14 mouse cellular contexts compared by ENCODE assay signal in the genomic region with DNA sequence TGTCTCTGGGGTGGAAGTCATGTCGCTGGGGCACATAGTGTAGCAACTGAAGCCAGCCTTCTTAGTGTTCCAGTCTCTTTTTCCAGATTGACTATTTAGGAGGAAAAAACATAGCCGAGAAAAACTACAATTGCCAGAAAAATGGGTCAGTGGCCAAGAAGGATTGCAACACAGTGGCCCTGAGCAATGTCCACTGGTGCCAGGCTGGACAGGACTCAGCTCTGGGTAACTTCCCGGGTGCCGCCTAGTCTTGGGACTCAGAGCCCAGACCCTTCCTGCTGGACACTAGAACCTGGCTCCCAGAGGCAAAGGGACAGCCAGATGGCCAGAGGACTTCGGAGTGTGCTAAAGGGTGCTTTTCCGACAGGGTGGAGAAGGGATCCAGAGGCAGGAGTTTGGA. TPM values are rescaled to one million over a fixed set of nuclear protein-coding genes. Genes with fewer than 3 reads are reported as not detected.
DNase-seq lines count a peak whose midpoint lies in the region; TF ChIP-seq lines count a peak whose summit lies in the region.
"Had no signal": no experiment of that assay in that cellular context is flagged by ENCODE, and none has a peak within 500 bp of the region (broad histone marks: within the 10 kb centered on the region; RNA-seq: fewer than 3 reads in every experiment).

No protein-coding gene starts in this region.

- no peak overlapping the region for H3K9ac ChIP-seq in heart, adult 2 months (ENCODE audit: low read depth, low read length)
- H3K9ac ChIP-seq: liver, embryonic 15.5 days had no signal

- WGBS in heart, adult 2 months, result 69% methylated on average over 6 of the region's 6 CpGs
- WGBS in lung, adult 2 months, result 68% methylated on average over 6 of the region's 6 CpGs

- no peak for TF ChIP-seq EP300 in heart, adult 2 months (IDR thresholded peaks at IDR 0.05; ENCODE audit: insufficient read depth, low read depth, low read length)

- DNase-seq in heart, adult 2 months, result peak; percentile 44 to 55
- no peak for DNase-seq in heart, postnatal 14 days
- peak; percentile 6 to 15 for DNase-seq in lung, adult 18-20 months
- no peak for DNase-seq in lung, adult 2 months
- DNase-seq in adrenal gland, adult 2 months, result peak; percentile 82
- DNase-seq in kidney, postnatal 25 days, result peak; percentile 69 to 90
- DNase-seq in frontal cortex, postnatal 14 days (ENCODE audit: low spot score in 2 of 2), result no peak
- DNase-seq: cerebellum, adult 11-12 months; thymus, postnatal 14 days had no signal

- no peak for TF ChIP-seq POLR2A in heart, adult 2 months (IDR thresholded peaks at IDR 0.05; ENCODE audit: insufficient read depth, low read depth, low read length)
- TF ChIP-seq POLR2A in lung, adult 2 months (IDR thresholded peaks at IDR 0.05; ENCODE audit: borderline replicate concordance, extremely low read depth, low read depth, low read length), result no peak

- intact Hi-C loops in heart, adult 2 months (cut with DNase I), result no loop called here
- intact Hi-C loops in heart, postnatal 14 days (cut with DNase I), result no loop called here

- no peaks in the 10 kb centered on the region for H3K79me2 ChIP-seq in heart, adult 2 months (replicated peaks; ENCODE audit: control insufficient read depth, insufficient read depth, low read length)

- no peaks in the 10 kb centered on the region for H3K36me3 ChIP-seq in heart, adult 2 months (ENCODE audit: control insufficient read depth, insufficient read depth, low read length)
- H3K36me3 ChIP-seq: liver, embryonic 15.5 days had no signal

- H3K27ac ChIP-seq in heart, adult 2 months, result no peak overlapping the region
- H3K27ac ChIP-seq: liver, embryonic 15.5 days had no signal

- H3K4me1 ChIP-seq in heart, adult 2 months (ENCODE audit: control insufficient read depth, insufficient read depth, low read length), result no peaks in the 10 kb centered on the region
- no peaks in the 10 kb centered on the region for H3K4me1 ChIP-seq in lung, adult 2 months (ENCODE audit: control insufficient read depth, insufficient read depth, low read length)
- H3K4me1 ChIP-seq: liver, embryonic 15.5 days; megakaryocyte, embryonic 14.5 days had no signal

- no peak for TF ChIP-seq CTCF in heart, adult 2 months (IDR thresholded peaks at IDR 0.05)
- no peak for TF ChIP-seq CTCF in lung, adult 2 months (IDR thresholded peaks at IDR 0.05; ENCODE audit: insufficient read depth, low read length)

- H3K27me3 ChIP-seq in heart, adult 2 months (ENCODE audit: control insufficient read depth, insufficient read depth, low read length), result no peaks in the 10 kb centered on the region; the same call in 1 of the 2 replicates
- H3K27me3 ChIP-seq: liver, embryonic 15.5 days had no signal

- no peak overlapping the region for H3K4me3 ChIP-seq in heart, adult 2 months
- H3K4me3 ChIP-seq in lung, adult 2 months (replicated peaks; ENCODE audit: extremely low read depth, low read depth, low read length), result no peak overlapping the region
- H3K4me3 ChIP-seq: erythroblast, embryonic 14.5 days; liver, embryonic 15.5 days had no signal

RNA-seq across cellular contexts. Expression of a gene that starts 34.3 kb away (rescaled TPM):
- total RNA-seq in heart, adult 2 months (2021), result not detected
- 0.37 TPM in 1 of 2 replicates, not detected in the other for polyA plus RNA-seq in heart, adult 2 months (2012; rRNA removed)
- not detected for total RNA-seq in heart, postnatal 14 days (2021)
- 0.22 and 0.25 TPM in 2 replicates for polyA plus RNA-seq in lung, adult 2 months (2012; rRNA removed)
- 1 to 10 TPM in 1 of 2 experiments, under 1 TPM in 1; 0.58 to 2.3 TPM for total RNA-seq in adrenal gland, adult 2 months (2021)
- 2.6 and 6.0 TPM in 2 replicates for polyA plus RNA-seq in adrenal gland, adult 2 months (2012; rRNA removed)
- total RNA-seq: neutrophil, adult 5-6 weeks had no signal
- polyA plus RNA-seq: CD4-positive, CD25-positive, alpha-beta regulatory T cell, adult 4 months; erythroblast, embryonic 14.5 days had no signal

Comparison
In these comparisons a context has a peak if more than half of its experiments do, and no peak if none do; other contexts are left out.
1. DNase-seq: peak in heart, adult 2 months (2 of 2), lung, adult 18-20 months (2 of 2), adrenal gland, adult 2 months (single experiment) and kidney, postnatal 25 days (2 of 2); none in heart, postnatal 14 days (0 of 2), lung, adult 2 months (single experiment) and frontal cortex, postnatal 14 days (0 of 2).